Mouse (Mus musculus) midbrain, postnatal 0 days (tissue): Measurements from ENCODE around the gene Fam43b. TPM values are rescaled to one million over a fixed set of nuclear protein-coding genes. Genes with fewer than 3 reads are reported as not detected.
"Not testable (repeated sequence)": the region's sequence is repeated elsewhere in the genome, so short reads cannot be mapped to it uniquely, and the experiment has no call there.

Experiments
- ATAC-seq: fragments of 200-750 bp; cut with Nextera tagmentation; 2 replicates; pipeline ENCODE4 v1.8.0; 2017; ENCODE audit warnings: moderate number of reproducible peaks, mild to moderate bottlenecking, moderate TSS enrichment, moderate library complexity; ENCODE audit not compliant: low FRiP score
- DNase-seq: peaks from one replicate; pipeline ENCODE4 v3.0.0-alpha.2; 2015; ENCODE audit warnings: low spot score
- H3K27ac ChIP-seq: fragments of 300-500 bp; sonication (generic); 2 replicates; pipeline ENCODE4 v1.5.1; 2014; ENCODE audit warnings: low read depth, mild to moderate bottlenecking, low read length, mixed read lengths
- H3K27me3 ChIP-seq: fragments of 300-500 bp; sonication (generic); 2 replicates; pipeline ENCODE4 v1.6.1; 2014; ENCODE audit warnings: low read length, control low read depth, mixed read lengths; ENCODE audit not compliant: insufficient read depth
- H3K36me3 ChIP-seq: fragments of 300-500 bp; sonication (generic); 2 replicates; pipeline ENCODE4 v1.6.1; 2014; ENCODE audit warnings: low read length, control low read depth, mixed read lengths; ENCODE audit not compliant: insufficient read depth
- H3K4me1 ChIP-seq: fragments of 300-500 bp; sonication (generic); 2 replicates; pipeline ENCODE4 v1.6.1; 2014; ENCODE audit warnings: mild to moderate bottlenecking, control low read depth, antibody characterized with exemption, low read length, mixed read lengths; ENCODE audit not compliant: insufficient read depth
- H3K4me2 ChIP-seq: fragments of 300-500 bp; sonication (generic); 2 replicates; pipeline ENCODE4 v1.6.1; 2014; ENCODE audit warnings: low read depth, mild to moderate bottlenecking, low read length, mixed read lengths; ENCODE audit not compliant: poor library complexity, severe bottlenecking
- H3K4me3 ChIP-seq: fragments of 300-500 bp; sonication (generic); 2 replicates; pipeline ENCODE4 v1.5.1; 2014; ENCODE audit warnings: low read depth, mild to moderate bottlenecking, low read length, moderate library complexity
- H3K9ac ChIP-seq: fragments of 300-500 bp; sonication (generic); replicated peaks from 2 replicates; pipeline ENCODE4 v1.6.1; 2014; ENCODE audit warnings: mild to moderate bottlenecking, low read length, moderate library complexity, mixed read lengths; ENCODE audit not compliant: poor library complexity, severe bottlenecking
- H3K9me3 ChIP-seq: fragments of 300-500 bp; sonication (generic); 2 replicates; pipeline ENCODE4 v1.6.1; 2016; ENCODE audit warnings: low read length, control low read depth
- CTCF ChIP-seq: IDR thresholded peaks from 2 replicates; pipeline ENCODE4 v1.5.1; 2016; ENCODE audit warnings: antibody characterized with exemption, mild to moderate bottlenecking
- WGBS: fragments of 180-500 bp; shearing (Covaris S2); extraction: QIAGEN DNeasy Blood & Tissue Kit; methylation state at CpG from one replicate; pipeline ENCODE4 v1.1.7; 2014; 5-methylcytosine and 5-hydroxymethylcytosine counted together
- polyA plus RNA-seq: library from polyadenylated mRNA; unstranded; fragments of >200 nt; fragmentation: Nextera tagmentation; extraction: Ambion mirVana; gene quantifications from 2 replicates; pipeline ENCODE4 v1.2.1, GENCODE M21; 2015
- total RNA-seq: library from RNA; depleted of rRNA; stranded (reverse); fragments of >200 nt; gene quantifications from 2 replicates; pipeline ENCODE4 v1.2.3, GENCODE M21; 2014

Gene Fam43b
- total and polyA plus RNA-seq, 2 experiments from 2014 or later: 20.1 to 24.0 TPM

DNA sequence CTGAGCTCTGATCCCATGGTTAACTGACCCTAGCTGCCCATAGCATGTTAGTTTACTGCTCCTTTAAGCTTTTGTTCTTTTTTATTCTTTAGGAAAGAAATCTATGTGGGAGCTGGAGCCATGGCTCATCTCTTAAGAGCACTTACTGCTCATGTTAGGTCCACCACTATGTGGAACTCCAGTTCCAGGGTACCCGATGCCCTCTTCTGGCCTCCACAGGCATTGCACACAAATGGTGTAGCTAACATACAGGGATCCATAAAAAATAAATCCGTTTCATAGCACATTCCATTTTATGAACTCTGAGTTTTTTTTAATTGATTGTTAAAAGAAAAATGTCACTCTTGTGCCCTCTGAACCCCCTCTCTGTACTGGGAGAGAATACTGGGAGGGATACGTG is 33.5 kb upstream of the Fam43b start:
- no peak overlapping the region for H3K27ac ChIP-seq
- ATAC-seq (no peak), DNase-seq (peak; percentile 63)
- no peak overlapping the region for H3K9ac ChIP-seq
- H3K27me3 ChIP-seq: no peaks in the 10 kb centered on the region
- H3K36me3 ChIP-seq: no peaks in the 10 kb centered on the region
- no peaks in the 10 kb centered on the region for H3K4me1 ChIP-seq
- TF ChIP-seq CTCF: peak; percentile 84
- H3K9me3 ChIP-seq: no peaks in the 10 kb centered on the region
- H3K4me2 ChIP-seq: no peak overlapping the region
- no peak overlapping the region for H3K4me3 ChIP-seq
- 41% methylated on average over 3 of the region's 3 CpGs for WGBS

DNA sequence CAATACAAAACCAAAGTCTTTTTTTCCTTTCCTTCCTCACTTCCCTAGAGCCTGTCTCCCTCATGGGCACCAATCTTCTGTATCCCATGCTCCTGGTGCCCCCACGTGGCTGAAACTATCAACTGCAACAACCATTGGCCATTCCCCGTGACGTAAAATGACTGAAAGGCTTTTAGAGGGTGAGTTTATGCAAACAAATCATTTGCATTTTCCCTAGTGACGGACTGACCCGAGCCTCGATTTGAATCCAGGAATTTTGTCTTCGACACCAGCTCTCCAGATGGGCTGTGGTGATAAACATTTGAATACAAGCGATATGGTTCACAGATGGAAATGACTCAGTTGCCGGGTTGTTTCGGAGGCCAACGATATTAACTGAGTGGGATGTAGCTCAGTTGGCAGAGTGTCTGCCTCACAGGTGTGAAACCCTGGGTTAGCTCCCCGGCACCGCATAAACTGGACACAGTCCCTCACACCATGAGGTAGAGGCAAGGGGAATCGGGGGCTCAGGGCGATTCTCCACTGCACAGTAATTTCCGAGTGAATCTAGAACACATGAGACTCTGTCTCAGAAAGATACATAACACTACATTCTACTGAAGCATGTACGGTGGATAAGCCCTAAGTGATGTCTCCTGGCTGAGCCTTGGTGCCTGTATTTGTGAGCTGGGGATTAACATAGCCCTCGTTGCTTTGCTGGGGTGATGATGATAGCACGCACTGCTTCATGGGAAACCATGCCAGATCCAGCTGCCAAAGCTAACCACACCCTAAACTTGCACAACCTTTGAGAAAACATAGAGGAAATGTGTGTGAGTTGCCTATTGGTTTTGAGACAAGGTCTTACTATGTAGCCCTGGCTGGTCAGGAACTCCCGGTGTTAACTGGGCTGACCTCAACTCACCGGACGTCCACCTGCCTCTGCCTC is 30.7 kb upstream of the Fam43b start:
- H3K9ac ChIP-seq: no peak overlapping the region
- H3K4me3 ChIP-seq: no peak overlapping the region
- no peaks in the 10 kb centered on the region for H3K9me3 ChIP-seq
- H3K4me2 ChIP-seq: no peak overlapping the region
- DNase-seq (peak; percentile 85), ATAC-seq (peak; percentile 47; the same call in 1 of the 2 replicates)
- H3K4me1 ChIP-seq: no peaks in the 10 kb centered on the region
- H3K27me3 ChIP-seq: no peaks in the 10 kb centered on the region
- peak; percentile 98 for TF ChIP-seq CTCF
- no peak overlapping the region for H3K27ac ChIP-seq
- no peaks in the 10 kb centered on the region for H3K36me3 ChIP-seq
- WGBS: 41% methylated on average over 22 of the region's 22 CpGs

DNA sequence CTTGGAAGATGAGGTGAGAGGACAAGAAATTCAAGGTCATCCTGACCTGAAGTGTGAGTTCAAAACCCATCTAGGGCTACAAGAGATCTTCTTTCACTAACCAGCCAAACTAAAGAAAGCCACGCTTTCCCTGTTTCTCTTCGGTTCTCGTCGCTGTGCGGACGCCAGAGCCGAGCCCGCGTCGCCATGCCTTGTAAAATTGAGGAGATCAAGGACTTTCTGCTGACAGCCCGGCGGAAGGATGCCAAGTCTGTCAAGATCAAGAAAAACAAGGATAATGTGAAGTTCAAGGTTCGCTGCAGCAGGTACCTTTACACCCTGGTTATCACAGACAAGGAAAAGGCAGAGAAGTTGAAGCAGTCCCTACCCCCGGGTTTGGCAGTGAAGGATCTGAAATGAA is 29.3 kb upstream of the Fam43b start:
- not testable (repeated sequence) for H3K4me3 ChIP-seq, H3K27me3 ChIP-seq, H3K36me3 ChIP-seq, H3K4me2 ChIP-seq, H3K4me1 ChIP-seq, H3K9me3 ChIP-seq, ATAC-seq, H3K9ac ChIP-seq, H3K27ac ChIP-seq, DNase-seq
- WGBS: 94% methylated on average over 14 of the region's 14 CpGs

DNA sequence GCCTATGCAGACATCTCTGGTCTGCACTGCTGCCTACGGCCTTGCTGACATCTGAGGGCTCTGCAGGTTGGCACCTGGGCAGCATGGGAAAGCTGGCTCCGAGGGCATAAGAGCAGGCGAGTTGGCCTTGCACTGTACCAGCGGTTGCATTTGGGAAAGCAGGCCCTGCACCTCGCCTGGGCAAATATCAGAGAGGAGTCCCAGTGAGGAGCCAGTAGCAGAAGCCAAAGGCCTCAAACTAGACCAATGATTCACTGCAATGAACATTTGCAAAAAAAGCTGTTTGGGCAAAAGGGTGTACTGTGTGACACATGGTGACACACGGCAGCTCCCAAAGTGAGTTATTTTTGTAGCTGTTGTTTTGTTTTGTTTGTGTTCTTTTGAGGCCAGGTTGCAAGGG is 28.7 kb upstream of the Fam43b start:
- ATAC-seq: no peak
- H3K27ac ChIP-seq: no peak overlapping the region
- no peak overlapping the region for H3K4me2 ChIP-seq
- no peak for DNase-seq
- no peak for TF ChIP-seq CTCF
- no peak overlapping the region for H3K4me3 ChIP-seq
- no peaks in the 10 kb centered on the region for H3K4me1 ChIP-seq
- no peak overlapping the region for H3K9ac ChIP-seq
- 85% methylated on average over 6 of the region's 6 CpGs for WGBS
- H3K36me3 ChIP-seq: no peaks in the 10 kb centered on the region
- no peaks in the 10 kb centered on the region for H3K27me3 ChIP-seq
- H3K9me3 ChIP-seq: no peaks in the 10 kb centered on the region

DNA sequence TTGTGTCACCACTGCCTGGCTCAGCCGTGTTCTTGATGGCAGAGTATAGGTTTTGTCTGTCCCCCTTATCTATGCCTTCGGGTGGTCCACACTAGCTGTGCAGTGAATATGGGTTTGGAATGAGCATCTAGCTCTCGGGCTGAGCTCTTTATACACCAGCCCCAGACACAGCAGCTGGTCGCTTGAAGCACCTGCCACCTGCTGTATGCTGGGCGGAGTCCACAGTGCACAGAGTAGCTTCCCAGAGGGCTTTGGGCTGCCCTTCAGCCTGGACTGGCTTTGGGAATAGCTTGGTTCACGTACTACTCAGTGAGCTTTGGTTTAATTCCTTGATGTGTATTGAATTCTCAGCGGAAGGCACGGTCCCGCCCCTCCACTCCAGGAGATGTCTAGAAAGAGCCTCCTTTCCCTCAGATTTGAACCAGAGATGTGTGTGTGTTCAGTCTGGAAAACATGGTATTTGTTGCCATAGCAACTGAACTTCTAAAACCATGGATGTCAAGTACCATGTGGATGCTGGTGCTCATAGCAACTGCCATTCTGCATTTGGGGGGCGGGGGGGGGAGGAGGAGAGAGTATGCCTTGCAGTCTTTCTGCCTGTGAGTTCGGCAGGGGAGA is 22.1 kb upstream of the Fam43b start:
- TF ChIP-seq CTCF: no peak
- peaks cover 12% of the 10 kb centered on the region; the same call in 1 of the 2 replicates for H3K4me1 ChIP-seq
- no peaks in the 10 kb centered on the region for H3K27me3 ChIP-seq
- H3K9ac ChIP-seq: no peak overlapping the region
- no peaks in the 10 kb centered on the region for H3K36me3 ChIP-seq
- ATAC-seq: peak; percentile 77
- no peak overlapping the region for H3K4me2 ChIP-seq
- WGBS: 33% methylated on average over 10 of the region's 11 CpGs
- peak; percentile 67 for DNase-seq
- no peak overlapping the region for H3K4me3 ChIP-seq
- H3K27ac ChIP-seq: peak overlapping the region; percentile 77
- no peaks in the 10 kb centered on the region for H3K9me3 ChIP-seq

DNA sequence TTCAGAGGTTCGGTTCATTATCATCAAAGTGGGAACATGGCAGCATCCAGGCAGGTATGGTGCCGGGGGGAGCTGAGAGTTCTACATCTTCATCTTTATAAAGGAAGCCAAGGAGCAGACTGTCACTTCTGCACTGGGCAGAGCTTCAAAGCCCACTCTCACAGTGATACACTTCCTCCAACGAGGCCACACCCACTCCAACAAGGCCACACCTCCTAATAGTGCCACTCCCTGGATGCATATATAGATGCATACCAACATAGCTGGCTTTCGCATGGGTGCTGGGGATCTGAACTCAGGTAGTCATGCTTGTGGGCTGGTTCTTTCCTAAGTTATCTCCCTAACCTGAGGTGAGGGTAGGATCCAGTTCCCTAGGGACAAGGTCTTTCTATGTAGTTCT is 21.6 kb upstream of the Fam43b start:
- peak overlapping the region; percentile 77 for H3K27ac ChIP-seq
- 85% methylated on average over 4 of the region's 4 CpGs for WGBS
- H3K36me3 ChIP-seq: no peaks in the 10 kb centered on the region
- peaks cover 12% of the 10 kb centered on the region; the same call in 1 of the 2 replicates for H3K4me1 ChIP-seq
- DNase-seq (no peak), ATAC-seq (no peak)
- H3K9ac ChIP-seq: no peak overlapping the region
- TF ChIP-seq CTCF: no peak
- H3K27me3 ChIP-seq: no peaks in the 10 kb centered on the region
- no peaks in the 10 kb centered on the region for H3K9me3 ChIP-seq
- H3K4me2 ChIP-seq: no peak overlapping the region
- H3K4me3 ChIP-seq: no peak overlapping the region
